Mouse (Mus musculus) gonadal fat pad, adult 2 months (tissue): Measurements from ENCODE around the gene Olfr248. TPM values are rescaled to one million over a fixed set of nuclear protein-coding genes. Genes with fewer than 3 reads are reported as not detected.
"Not testable (repeated sequence)": the region's sequence is repeated elsewhere in the genome, so short reads cannot be mapped to it uniquely, and the experiment has no call there.

Source experiments
- DNase-seq: peaks from one replicate; pipeline ENCODE4 v3.0.0-alpha.2; 2012; ENCODE audit warnings: low read depth
- polyA plus RNA-seq: library from polyadenylated mRNA; depleted of rRNA; stranded (reverse); fragments of >200 nt; gene quantifications from 2 replicates; pipeline ENCODE4 v1.2.3, GENCODE M21; 2012; rRNA removed

The Olfr248 gene
- not detected in 2 replicates for polyA plus RNA-seq

DNA sequence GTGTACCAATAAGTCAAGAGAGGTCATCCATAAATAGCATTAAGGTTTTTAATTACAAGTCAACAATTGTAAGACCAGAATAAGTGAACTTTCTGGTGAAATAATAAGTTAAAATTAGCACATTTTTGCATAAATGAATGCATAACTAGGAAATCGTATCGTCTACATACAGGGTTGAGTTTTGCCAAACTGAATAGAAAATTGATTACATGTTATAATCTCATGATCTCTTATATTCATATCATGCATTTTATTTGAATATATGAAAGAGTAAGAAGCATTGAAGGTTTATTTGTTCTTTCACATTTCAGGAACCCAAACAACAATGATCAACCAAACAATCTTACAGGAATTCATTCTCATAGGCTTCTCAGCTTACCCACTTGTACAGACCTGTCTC lies at the start of gene Olfr248:
Gene Olfr248, plus strand, starts transcription at position 301 of the 400 bp plus-strand sequence.
- DNase-seq = no peak

DNA sequence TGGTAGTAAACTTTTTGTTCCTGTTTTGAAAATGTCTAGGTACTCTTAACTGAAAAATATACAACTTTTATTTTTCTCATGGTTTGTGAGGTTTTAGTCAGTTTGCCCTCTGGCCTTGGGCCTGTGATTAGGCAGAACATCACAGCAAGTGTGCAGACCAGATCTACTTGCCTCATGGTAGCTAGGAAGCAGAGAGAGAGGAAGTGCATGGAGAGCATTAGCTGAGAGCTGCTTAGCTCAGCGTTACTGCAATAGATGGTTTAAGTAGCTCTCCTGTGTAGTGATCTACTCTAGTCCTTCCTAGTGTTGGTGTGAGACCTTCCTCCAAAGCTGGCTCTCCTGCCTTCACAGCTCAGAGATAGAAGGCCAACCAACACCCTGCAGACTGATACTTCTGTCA lies 37.2 kb upstream of the Olfr248 start:
- DNase-seq = not testable (repeated sequence)

GRCm38 (mm10) chr1:174354640-174355039 lies 36.2 kb upstream of the Olfr248 start:
- DNase-seq = no peak

- no peak for DNase-seq
These were observed 25.9 kb upstream of the Olfr248 start, which contains the start of gene Olfr417 for GRCm38 (mm10) chr1:174364882-174365451. TSS of gene Olfr417 (plus strand) at chr1:174365122.

DNA sequence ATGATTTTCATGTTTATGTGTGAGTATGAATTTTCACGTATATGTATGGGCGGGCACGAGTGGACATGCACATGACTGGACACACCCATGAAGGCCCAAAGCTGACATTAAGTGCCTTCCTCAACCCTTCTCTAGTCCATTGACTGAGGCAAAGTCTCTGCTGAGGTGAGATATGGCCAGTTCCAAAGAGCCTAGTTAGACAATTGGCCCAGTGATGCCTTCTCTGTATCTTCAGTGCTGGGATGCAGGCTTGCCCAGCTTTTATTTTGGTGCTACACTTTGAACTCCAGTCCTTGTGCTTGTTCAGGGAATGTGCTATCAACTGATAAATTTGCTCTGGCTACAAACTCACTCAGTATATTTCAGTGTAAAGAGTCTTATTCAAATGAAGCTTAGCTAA lies 17.0 kb upstream of the Olfr248 start:
- DNase-seq = no peak

GRCm38 (mm10) chr1:174422959-174423358 lies 32.1 kb downstream of the Olfr248 start:
- DNase-seq = no peak

- no peak for DNase-seq
These were observed 32.9 kb downstream of the Olfr248 start, which contains the start of gene Olfr414 for GRCm38 (mm10) chr1:174423764-174424163. TSS of gene Olfr414 (plus strand) at chr1:174424064.

GRCm38 (mm10) chr1:174426180-174426986 lies 35.5 kb downstream of the Olfr248 start:
- no peak for DNase-seq

DNA sequence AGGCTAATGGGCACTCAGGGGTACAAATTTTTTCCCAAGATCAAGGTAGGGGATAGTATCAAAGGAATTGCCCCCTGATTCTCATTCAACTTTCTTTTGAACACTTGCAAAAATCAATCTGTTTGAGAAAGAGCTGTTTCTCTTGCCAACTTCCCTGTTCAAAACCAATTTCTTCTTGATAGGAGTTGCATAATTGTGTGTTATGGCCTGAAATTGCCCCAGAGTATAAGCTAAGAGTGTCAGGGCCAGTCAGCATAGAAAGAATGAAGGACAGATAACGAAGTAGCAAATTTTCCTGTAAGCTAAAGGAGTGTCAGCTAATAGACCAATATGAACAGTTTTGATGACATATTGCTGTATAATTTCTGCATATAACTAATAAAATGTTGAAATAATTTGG lies 36.6 kb downstream of the Olfr248 start:
- DNase-seq = no peak

GRCm38 (mm10) chr1:174428407-174428806 lies 37.6 kb downstream of the Olfr248 start:
- DNase-seq = no peak

DNA sequence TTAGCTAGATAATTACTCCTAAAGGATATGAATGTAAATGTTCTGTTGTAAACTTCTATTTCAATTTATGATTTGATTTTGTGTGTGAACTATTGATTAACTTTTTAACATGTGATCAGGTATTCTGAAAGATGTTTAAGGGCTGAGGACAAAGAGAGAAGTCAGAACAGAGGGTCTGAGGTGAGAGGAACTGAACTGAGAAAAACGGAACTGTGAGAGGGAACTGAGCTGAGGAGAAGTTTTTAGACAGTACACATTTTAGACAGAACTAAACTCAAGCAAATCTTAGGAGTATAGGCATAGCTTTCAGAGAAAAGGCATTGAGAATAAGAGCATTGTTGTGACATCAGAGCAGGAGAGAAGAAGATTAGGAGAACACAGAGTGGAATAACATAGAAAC lies 43.3 kb downstream of the Olfr248 start:
- no peak for DNase-seq

Other genes with a start within 250 kb of the Olfr248 start
- not detected in 2 replicates for gene Olfr420, start 235.4 kb upstream of the Olfr248 start, polyA plus RNA-seq
- gene Spta1, start 218.3 kb upstream of the Olfr248 start, polyA plus RNA-seq = 0.01 and 0.06 TPM in 2 replicates
- gene Olfr419, start 139.0 kb upstream of the Olfr248 start, polyA plus RNA-seq = not detected in 2 replicates
- gene Mptx1, start 60.5 kb upstream of the Olfr248 start, polyA plus RNA-seq = not detected in 2 replicates
- not detected in 2 replicates for gene Olfr417, start 25.9 kb upstream of the Olfr248 start, polyA plus RNA-seq
- not detected in 2 replicates for gene Olfr414, start 33.0 kb downstream of the Olfr248 start, polyA plus RNA-seq
- not detected in 2 replicates for gene Olfr220, start 51.0 kb downstream of the Olfr248 start, polyA plus RNA-seq
- 0.08 and 0.11 TPM in 2 replicates for gene Fmn2, start 110.8 kb downstream of the Olfr248 start, polyA plus RNA-seq